Mouse (Mus musculus) megakaryocyte-erythroid progenitor cell, adult 5-6 weeks (primary cell): Measurements from ENCODE around the gene Yjefn3. TPM values are rescaled to one million over a fixed set of nuclear protein-coding genes. Genes with fewer than 3 reads are reported as not detected.
A peak's percentile ranks its signal among the peaks of the same experiment; 100 is the strongest.

Experiments
- ATAC-seq: replicated peaks from 2 replicates; pipeline ENCODE4 v1.8.0; 2016; ENCODE audit warnings: mild to moderate bottlenecking, inconsistent platforms; ENCODE audit not compliant: severe bottlenecking, poor library complexity, low FRiP score, low TSS enrichment
- total RNA-seq, 2 experiments: library from RNA; stranded (forward) in 1 of 2; stranded (reverse) in 1 of 2; fragments of 200-1000, 215-1000 nt in 1 of 2; fragments of >200 nt in 1 of 2; fragmentation: Nextera tagmentation in 1 of 2; gene quantifications; 2 replicates each; pipeline ENCODE4 v1.2.3; 2014 to 2017

The Yjefn3 gene
- total RNA-seq, 2 experiments from 2014 or later, result not detected

DNA sequence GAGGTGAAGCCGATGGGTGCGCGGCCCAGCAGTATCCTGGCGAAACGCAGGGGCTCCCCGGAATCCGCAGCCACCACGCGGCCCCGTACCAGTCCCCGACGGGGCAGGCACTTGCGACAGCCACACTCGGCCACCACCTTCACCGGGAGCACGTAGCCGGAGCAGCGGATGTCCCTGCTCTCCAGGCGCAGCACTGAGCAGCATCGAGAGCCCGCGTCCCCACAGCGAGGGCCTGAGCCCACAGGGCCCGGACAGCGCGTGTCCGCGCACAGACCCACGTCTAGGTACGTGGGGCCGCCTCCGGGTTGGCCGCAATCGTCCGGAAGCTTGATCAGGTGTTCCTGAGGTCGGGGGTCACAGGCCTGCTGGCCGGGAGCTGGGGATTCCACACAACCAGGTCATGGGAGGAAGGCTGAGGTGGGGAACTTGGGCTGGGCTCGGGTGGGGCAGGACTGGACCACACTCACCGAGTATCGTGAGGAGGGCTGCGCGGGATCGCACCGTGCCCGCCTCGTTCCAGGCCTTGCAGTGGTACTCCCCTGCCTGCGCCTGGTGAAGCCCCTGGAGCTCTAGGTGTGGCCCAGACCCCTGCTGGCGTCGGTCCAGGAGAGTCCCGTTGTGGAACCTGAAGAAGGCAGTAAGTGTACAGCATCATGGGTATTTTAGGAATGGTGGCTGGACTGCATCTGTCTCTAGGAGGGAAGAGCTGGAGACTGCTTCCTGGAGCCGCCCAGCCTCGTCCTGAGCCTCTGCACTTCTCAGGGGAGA is 19.5 kb downstream of the Yjefn3 start:
- no peak for ATAC-seq

DNA sequence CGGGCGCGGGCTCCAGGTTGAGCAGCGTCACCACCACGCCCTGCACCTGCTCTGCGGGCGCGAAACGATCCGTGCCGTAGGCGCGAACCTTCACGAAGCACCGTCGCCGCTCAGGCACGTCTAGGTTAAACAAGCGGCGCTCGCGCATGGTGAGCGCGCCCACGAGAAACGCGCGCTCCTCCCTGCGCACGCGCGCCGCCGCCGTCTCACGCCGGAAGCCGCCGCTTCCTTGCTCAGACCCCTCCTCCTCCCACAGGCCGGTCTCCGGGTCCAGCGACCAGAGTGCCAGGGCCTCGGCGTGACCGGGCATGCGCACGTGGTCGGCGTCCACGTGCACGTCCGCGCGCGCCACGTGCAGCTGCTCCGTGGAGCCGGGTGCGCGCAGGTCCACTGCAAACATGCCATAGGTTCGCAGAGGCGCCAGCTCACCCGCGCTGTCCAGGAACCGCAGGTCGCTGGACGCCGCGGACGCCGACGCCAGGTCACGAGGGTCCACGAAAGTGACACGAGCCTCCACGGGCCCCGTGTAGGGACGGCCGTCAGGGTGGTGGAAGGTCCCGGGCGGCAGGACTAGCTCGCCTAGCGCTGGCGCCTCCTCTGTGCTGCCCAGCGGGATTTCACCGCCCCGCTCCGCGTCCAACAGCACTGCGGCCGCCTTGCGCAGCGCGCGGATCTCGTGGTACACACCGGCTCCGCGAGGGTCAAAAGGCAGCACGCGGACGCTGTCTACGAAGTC is 20.3 kb downstream of the Yjefn3 start:
- no peak for ATAC-seq

DNA sequence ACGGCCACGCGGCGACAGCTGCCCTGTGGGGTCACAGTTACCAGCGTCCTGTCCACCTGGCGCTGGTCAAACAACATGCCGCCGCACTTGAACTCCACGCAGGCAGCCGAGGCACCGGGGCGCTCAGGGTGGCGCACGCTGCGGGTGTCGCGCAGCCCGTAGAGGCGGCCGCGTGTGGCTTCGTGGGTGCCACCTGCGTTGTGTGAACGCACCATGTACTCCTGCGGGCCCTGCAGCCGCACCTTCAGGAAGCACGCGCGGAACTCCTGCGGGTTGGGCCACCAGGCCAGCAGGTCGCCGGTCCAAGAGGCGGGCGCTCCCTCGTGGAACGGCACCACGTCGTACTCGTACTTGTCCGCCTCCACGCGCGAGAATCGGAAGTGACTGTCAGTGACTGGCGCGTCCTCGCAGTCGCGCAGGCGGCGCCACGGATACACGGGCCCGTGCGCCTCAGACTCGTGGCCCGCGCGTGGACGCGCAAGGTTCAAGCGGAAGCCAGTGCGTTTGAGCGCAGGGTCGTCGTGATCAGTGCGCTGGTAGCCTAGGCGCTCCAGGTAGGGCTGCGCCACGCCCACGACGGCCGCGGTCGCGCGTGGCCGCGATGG is 21.1 kb downstream of the Yjefn3 start:
- no peak for ATAC-seq

DNA sequence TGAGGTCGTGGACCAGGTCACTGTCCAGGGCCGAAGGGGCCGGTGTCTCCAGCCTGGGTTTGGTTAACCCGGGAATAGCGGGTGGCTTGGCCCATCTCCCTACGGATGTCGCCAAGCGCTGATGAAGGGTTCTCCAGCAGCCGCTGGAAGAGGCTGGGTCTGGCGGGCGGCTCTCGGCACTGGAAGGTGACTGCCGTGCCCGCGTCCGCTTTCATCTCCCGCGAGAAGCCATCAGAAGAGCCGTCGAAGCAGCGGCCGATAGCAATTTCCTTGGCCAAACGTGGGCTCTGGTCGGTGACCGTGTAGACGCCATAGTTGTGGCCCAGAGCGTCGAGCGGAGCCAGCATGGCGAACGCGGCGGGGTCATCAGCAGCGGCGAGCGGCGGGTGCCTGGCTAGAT is 21.7 kb downstream of the Yjefn3 start:
- no peak for ATAC-seq

DNA sequence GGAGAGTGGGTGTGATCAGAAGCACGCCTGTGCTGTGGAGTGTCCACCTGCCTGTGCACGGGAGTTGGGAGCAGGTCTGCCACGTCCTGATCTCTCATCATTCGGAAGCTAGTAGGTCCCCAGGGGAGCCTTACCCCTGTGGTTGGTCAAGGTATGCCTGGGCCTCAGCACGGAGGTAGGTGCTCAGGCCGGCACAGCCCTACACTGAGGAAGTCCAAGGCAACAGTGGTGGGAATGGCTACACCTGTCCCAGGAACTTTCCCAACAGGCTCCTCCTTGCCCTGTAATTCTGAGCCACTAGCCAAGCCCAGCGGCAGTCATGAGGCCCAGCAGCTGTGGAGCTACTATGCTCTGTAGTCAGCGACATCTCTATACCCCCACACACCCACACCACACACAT is 22.8 kb downstream of the Yjefn3 start:
- ATAC-seq, result no peak

DNA sequence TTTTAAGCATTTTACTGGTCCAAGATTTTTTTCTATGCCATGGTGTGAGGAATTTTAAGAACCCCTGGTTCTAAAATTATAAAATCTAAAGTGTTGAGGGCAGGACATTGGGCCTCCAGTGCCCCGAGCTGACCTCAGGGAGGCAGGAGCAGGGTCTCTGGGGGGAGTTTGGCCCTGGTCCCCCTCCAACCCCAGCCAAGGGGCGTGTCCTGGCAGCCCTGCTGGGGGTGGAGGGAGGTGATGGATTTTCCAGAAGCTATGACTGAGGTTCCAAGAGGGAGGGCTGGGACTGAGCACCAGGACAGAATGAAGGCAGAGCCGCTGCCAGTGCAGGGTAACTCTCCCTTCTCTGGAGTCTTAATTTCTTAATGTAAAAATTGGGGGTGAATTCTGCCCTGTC is 24.5 kb downstream of the Yjefn3 start:
- ATAC-seq, result no peak

DNA sequence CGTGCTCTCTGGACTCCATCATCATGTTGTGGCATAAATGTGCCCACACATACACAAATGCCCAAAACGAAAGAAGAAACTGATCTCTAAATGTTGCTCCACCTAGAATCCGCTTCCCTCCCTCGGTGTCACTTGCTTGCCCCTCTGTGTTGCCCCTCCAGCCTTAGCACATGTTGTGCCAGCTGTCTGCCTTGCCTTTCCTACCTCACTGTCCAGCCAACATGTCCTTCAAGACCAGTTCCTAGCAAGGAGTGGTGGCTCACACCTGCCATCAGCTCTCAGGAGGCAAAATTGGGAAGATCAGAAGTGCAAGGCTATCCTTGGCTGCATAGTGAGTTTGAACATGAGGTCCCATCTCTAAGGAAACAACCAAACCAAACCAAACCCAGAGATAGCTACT is 25.1 kb downstream of the Yjefn3 start:
- ATAC-seq, result no peak

DNA sequence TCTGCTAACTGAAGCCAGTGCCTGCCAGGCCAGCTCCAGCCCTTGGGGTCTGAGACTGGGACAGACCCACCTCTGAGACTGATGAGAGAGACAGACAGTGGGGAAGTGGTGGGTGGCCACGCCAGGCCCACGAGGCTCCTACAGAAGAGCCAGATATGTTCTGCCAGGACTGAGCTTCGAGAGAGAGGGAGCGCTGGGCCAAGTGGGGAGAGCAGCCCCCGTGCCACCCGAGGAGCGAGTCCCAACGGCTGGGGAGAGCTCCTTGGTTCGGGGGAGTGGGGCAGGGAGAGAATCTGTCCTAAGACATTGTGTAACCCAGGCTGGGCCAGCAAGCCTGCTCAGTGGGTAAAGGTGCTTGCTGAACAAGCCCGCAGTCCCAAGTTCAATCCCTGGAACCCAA is 25.5 kb downstream of the Yjefn3 start:
- ATAC-seq, result no peak

DNA sequence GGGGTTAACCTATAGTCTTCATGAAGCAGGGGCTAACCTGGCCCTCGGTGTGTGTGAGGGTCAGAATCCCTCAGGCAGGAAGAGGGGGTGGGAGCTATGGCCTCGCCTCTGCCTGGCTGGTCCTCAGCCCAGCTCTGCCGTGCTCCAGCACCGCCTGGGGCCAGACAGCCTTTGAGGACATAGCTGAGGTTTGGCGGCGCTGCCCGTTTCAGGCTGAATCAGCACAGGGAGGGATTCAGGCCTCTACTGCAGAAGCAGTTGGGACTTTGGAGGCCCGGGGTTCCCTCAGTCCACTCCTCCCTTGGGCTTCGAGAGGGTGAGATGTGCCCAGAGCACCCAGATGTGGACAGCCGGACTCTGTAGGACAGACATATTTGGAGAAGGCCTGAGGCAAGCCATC is 26.4 kb downstream of the Yjefn3 start:
- no peak for ATAC-seq

DNA sequence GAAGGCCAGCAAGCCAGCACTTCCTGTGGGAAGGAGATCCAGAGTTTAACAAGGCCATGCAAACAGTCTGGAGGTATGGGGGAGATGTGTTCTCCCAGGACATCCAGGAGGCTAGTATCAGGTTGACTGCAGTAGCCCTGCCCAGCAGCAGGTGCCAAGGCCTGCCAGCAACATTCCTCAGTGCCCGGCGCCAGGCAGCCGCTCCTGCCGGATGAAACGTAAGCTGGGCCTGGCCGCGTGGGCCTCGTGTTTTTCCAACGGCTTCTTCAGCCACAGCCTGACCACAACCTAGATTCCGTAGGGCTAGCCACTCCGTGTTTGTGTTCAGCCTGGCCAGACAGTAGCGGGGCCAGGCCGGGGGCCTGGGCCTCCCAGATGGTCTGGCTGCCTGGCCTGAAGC is 27.9 kb downstream of the Yjefn3 start:
- no peak for ATAC-seq

DNA sequence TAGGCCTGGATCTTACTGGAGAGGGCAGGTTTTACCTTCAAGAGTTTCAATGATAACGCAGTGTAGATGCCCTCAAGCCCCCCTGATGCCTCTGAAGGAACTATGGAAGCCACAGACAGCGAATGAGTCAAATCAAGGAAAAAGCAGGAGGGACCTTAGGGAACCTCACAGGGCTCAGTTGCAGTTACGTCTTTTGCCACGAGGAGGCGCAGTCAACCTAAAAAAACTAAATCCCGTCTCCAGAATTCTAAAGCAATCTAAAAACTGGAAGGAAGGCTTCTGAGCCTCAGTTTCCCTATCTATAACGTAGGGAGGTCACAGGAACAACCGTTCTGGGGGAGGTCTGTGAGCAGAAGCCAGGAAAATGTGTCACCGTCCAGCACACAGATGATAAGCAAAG is 28.4 kb downstream of the Yjefn3 start:
- ATAC-seq, result peak; percentile 39; the same call in 1 of the 2 replicates

DNA sequence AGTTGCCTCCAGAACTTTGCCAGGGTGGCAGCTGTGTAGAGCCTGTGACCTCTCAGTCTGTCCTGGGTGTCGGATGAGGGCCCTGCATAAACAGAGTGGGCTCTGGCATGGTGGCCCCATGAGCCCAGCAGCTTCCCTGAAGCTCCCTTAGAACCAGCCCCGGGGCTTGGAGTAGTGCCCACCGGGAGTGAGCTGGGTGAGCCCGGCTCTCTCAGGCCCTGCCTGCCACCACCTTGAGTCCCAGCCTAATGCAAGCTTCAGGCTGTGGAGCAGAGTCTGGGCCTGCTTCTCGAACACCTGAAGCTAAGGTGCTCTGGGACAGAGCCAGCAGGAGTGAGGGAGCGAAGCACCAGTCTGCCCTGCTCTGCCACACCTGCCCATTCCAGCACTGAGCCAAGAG is 31.6 kb downstream of the Yjefn3 start:
- no peak for ATAC-seq

DNA sequence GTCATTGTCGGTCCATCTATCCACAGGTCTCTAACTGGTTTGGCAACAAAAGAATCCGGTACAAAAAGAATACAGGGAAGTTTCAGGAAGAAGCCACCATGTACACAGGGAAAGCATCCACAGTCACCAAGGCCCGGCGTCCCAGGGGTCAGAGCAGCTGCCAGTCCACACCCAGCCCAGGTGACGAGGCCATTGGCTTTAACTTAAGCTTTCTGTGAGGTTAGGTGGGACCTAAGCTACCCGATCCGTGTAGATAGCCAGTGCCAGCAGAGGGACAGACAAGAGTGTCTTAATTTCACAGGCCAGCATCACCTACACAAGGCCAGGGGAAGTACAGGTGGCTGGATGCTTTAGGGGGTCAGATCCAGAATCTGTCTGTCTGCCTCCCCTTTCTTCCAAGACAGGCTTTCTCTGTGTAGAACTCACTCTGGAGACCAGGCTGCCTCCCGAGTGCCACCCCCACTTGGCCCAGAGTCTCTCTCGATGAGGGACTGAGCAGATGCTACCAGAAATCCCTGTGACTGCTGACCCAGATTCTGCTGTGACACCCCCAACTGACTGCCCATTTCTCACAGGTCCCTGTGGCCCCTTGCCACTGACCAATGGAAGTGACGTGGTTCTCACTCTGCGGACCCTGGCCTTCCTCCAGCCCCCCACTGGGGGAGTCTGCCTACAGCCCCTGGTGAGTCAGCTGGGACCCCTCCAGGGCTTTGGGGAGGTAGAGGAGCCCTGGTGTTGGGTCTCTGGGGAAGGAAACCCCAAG is 32.3 kb downstream of the Yjefn3 start:
- ATAC-seq, result no peak

DNA sequence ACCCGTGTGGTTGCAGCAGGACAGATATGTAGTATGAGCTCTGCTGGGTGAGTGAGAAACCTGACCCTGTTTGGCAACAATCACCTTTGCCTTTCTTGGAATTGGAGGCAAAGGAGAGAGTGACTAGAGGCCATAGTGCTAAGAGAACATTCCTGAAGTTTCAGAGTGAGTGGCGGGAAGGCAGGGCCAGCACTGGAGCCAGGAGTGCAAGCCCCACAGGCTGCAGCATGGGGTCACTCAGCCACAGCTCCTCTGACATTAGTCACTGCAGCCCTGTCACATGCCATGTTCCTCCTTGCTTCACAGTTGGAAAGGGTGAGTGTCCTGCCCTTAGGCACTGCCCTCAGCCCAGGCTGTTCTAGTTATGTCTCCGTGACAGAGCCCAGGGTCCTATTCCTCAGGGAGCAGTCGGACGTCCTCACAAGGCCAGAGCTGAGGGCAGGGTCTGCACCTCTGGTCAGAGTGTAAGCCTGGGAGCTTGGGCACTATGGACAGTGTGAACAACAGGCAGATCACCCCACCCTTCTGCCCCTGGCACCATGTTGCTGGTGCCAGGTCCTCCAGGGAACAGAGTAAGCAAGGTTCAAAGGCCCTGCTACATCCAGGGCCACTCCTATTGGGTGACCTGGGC is 34.7 kb downstream of the Yjefn3 start:
- no peak for ATAC-seq

DNA sequence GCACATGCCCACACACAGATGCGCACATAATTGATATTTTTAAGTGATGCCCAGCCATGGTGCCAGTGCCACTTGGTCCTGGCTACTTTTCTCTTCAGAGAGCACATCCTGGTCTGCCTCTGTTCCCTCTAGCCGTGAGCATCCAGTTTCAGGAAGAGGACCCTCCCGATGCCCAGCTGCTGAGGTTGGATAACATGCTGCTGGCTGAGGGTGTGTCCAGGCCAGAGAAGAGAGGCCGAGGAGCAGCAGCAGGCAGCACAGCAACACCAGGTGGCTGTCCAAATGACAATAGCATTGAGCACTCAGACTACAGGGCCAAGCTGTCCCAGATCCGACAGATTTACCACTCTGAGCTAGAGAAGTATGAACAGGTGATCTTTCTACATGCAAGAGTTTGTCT is 38.3 kb downstream of the Yjefn3 start:
- 0 out of 2 replicates have a peak, but pooled peaks have one; percentile 23 for ATAC-seq

DNA sequence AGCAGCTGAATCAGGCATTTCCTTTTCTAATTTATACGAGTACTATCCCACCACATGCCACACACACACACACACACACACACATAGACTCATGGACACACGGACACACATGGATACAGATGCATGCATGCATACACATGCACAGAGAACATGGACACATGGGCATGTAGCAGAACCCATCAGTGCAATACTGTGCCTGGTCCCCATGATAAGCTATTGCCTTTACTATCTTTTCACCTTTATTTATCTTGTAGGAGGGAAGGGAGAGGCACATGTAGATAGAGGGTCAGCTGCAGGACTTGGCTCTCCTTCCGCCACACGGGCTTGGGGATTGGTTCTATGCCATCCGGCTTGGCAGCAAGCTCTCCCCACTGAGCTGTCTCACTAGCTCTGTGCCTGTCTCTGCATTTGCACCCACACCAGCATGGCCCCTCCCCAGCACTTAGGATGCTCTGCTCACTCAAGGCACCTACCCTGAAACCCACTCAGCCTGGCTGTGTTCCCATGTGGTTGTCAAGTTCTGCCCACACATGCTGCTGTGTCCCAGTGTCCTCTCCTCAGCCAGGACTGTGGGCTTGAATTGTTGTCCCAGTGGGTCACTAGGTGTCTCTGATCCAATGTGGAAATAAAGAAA is 39.0 kb downstream of the Yjefn3 start:
- ATAC-seq, result peak; percentile 45

DNA sequence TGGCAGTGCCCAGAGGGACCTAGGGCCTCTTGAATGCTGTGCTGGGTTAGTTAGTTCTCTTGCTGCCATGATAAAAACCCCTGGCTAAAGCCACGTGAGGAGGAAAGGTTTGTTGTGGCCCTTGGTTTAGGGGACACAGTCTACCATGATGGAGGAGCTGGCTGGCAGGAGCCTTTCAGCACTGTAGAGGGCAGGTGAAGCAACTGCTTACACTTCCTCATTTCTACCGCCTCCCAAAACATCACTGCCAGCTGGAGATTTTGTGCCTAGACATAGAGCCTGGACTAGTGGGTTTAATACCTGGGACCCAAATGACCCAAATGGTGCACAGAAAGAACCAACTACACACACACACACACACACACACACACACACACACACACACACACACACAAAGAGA is 41.3 kb downstream of the Yjefn3 start:
- ATAC-seq, result no peak

DNA sequence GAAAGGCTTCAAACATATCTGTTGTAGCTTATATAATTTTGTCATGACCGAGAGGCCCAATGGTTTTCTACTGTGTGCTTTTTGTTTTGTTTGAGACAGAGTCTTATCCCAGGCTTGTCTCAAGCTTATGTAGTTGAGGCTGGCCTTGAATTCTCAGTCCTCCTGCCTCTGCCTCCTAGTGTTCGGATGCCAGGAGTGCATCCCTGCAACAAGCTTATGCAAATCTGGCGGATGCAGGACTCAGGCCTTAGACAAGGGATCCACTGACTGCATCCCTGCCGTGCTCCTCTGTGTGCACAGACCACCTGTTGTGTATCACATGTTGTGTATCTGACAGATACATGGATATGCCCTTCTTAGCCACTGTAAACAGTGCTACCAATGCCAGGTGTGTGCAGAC is 41.7 kb downstream of the Yjefn3 start:
- ATAC-seq, result peak; percentile 45; the same call in 1 of the 2 replicates

DNA sequence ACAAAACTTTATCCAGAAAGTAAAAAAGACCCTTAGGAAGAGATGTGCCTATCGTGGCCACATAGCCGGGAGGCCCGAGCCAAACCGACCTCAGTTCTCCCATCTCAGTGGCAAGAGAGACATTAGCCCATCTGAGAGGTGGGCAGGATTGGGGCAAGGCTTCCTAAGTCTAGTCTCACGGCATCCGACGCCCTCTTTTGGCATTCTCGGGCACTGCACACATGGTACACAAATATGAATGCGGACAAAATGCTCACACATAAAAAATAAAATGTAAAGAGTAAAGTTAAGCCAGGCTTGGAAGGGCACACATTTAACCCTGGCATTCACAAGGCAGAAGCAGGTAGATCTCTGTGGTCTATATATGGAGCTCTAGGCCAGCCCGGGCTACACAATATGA is 48.6 kb downstream of the Yjefn3 start:
- no peak for ATAC-seq
